Mouse (Mus musculus) kidney, embryonic 14.5 days (tissue): ENCODE results near the gene Cflar. TPM values are rescaled to one million over a fixed set of nuclear protein-coding genes. Genes with fewer than 3 reads are reported as not detected.
A peak's percentile ranks its signal among the peaks of the same experiment; 100 is the strongest.
"Not testable (repeated sequence)": the region's sequence is repeated elsewhere in the genome, so short reads cannot be mapped to it uniquely, and the experiment has no call there.

ENCODE experiments used
- ATAC-seq: fragments of 200-750 bp; cut with Nextera tagmentation; 2 replicates; pipeline ENCODE4 v1.8.0; 2017; ENCODE audit warnings: moderate number of reproducible peaks, mild to moderate bottlenecking, moderate TSS enrichment, moderate library complexity; ENCODE audit not compliant: low FRiP score, low TSS enrichment
- H3K27ac ChIP-seq: fragments of 300-500 bp; sonication (generic); 2 replicates; pipeline ENCODE4 v1.5.1; 2014; ENCODE audit warnings: low read depth, mild to moderate bottlenecking, low read length, moderate library complexity, mixed read lengths
- H3K27me3 ChIP-seq: fragments of 300-500 bp; sonication (generic); 2 replicates; pipeline ENCODE4 v1.6.1; 2014; ENCODE audit warnings: mild to moderate bottlenecking, low read length; ENCODE audit not compliant: control insufficient read depth, insufficient read depth
- H3K36me3 ChIP-seq: fragments of 300-500 bp; sonication (generic); 2 replicates; pipeline ENCODE4 v1.6.1; 2014; ENCODE audit warnings: low read length, mixed read lengths; ENCODE audit not compliant: control insufficient read depth, insufficient read depth
- H3K4me1 ChIP-seq: fragments of 300-500 bp; sonication (generic); 2 replicates; pipeline ENCODE4 v1.6.1; 2014; ENCODE audit warnings: low read length, mixed read lengths; ENCODE audit not compliant: control insufficient read depth, insufficient read depth
- H3K4me2 ChIP-seq: fragments of 300-500 bp; sonication (generic); replicated peaks from 2 replicates; pipeline ENCODE4 v1.6.1; 2014; ENCODE audit warnings: low read depth, mild to moderate bottlenecking, low read length
- H3K4me3 ChIP-seq: fragments of 300-500 bp; sonication (generic); 2 replicates; pipeline ENCODE4 v1.5.1; 2014; ENCODE audit warnings: mild to moderate bottlenecking, low read length
- H3K9ac ChIP-seq: fragments of 300-500 bp; sonication (generic); 2 replicates; pipeline ENCODE4 v1.6.1; 2014; ENCODE audit warnings: low read depth, mild to moderate bottlenecking, low read length, moderate library complexity
- H3K9me3 ChIP-seq: fragments of 300-500 bp; sonication (generic); 2 replicates; pipeline ENCODE4 v1.6.1; 2016; ENCODE audit warnings: low read length; ENCODE audit not compliant: control insufficient read depth
- WGBS: fragments of 180-500 bp; shearing (Covaris S2); extraction: QIAGEN DNeasy Blood & Tissue Kit; methylation state at CpG from one replicate; pipeline ENCODE4 v1.1.7; 2014; 5-methylcytosine and 5-hydroxymethylcytosine counted together
- polyA plus RNA-seq: library from polyadenylated mRNA; unstranded; fragments of >200 nt; fragmentation: Nextera tagmentation; extraction: Ambion mirVana; gene quantifications from 2 replicates; pipeline ENCODE4 v1.2.1, GENCODE M21; 2014

The Cflar gene
- polyA plus RNA-seq, 1 experiment from 2014 or later: 39.6 TPM

GRCm38 (mm10) chr1:58700580-58701162, 10.6 kb upstream of the Cflar start:
- not testable (repeated sequence) for ATAC-seq

GRCm38 (mm10) chr1:58710043-58710442, 1.3 kb upstream of the Cflar start:
- H3K36me3 ChIP-seq, H3K4me1 ChIP-seq, H3K9ac ChIP-seq, H3K4me2 ChIP-seq, H3K4me3 ChIP-seq, H3K27me3 ChIP-seq, ATAC-seq, H3K9me3 ChIP-seq, H3K27ac ChIP-seq: not testable (repeated sequence)
- 88% methylated on average over 1 of the region's 1 CpGs for WGBS

More at GRCm38 (mm10) chr1:58700580-58701162, 10.6 kb upstream of the Cflar start:
- H3K9ac ChIP-seq, H3K4me3 ChIP-seq, H3K4me2 ChIP-seq, H3K27me3 ChIP-seq, H3K4me1 ChIP-seq, H3K36me3 ChIP-seq, H3K9me3 ChIP-seq, H3K27ac ChIP-seq: not testable (repeated sequence)
- WGBS: 88% methylated on average over 4 of the region's 5 CpGs

GRCm38 (mm10) chr1:58710711-58711364, 470 bp upstream of the Cflar start:
- H3K27ac ChIP-seq: peak overlapping the region; percentile 100
- H3K36me3 ChIP-seq: no peaks in the 10 kb centered on the region; the same call in 1 of the 2 replicates
- WGBS: 47% methylated on average over 10 of the region's 10 CpGs
- peak overlapping the region; percentile 86 for H3K9ac ChIP-seq
- no peak for ATAC-seq
- peak overlapping the region; percentile 51 for H3K4me3 ChIP-seq
- H3K9me3 ChIP-seq: no peaks in the 10 kb centered on the region
- peaks cover 5% of the 10 kb centered on the region; the same call in 1 of the 2 replicates for H3K4me1 ChIP-seq
- H3K27me3 ChIP-seq: no peaks in the 10 kb centered on the region
- peak overlapping the region; percentile 58 for H3K4me2 ChIP-seq

- WGBS: 6% methylated on average over 13 of the region's 17 CpGs
- Histone ChIP-seq H3K4me1 (peaks cover 10% of the 10 kb centered on the region; the same call in 1 of the 2 replicates), H3K9ac (peak overlapping the region; percentile 86), H3K27me3 (no peaks in the 10 kb centered on the region), H3K4me3 (peak overlapping the region; percentile 51), H3K9me3 (no peaks in the 10 kb centered on the region), H3K4me2 (peak overlapping the region; percentile 58), H3K36me3 (peaks cover 6% of the 10 kb centered on the region; the same call in 1 of the 2 replicates), H3K27ac (peak overlapping the region; percentile 100)
- ATAC-seq: peak; percentile 83
Measured at GRCm38 (mm10) chr1:58712076-58713061, 1.1 kb downstream of the Cflar start.

- H3K4me1 ChIP-seq: peaks cover 10% of the 10 kb centered on the region; the same call in 1 of the 2 replicates
- WGBS: 5% methylated on average over 31 of the region's 31 CpGs
- ATAC-seq: no peak; the same call in 1 of the 2 replicates
- H3K4me2 ChIP-seq: peak overlapping the region; percentile 58
- peaks cover 11% of the 10 kb centered on the region; the same call in 1 of the 2 replicates for H3K36me3 ChIP-seq
- peak overlapping the region; percentile 83 for H3K27ac ChIP-seq
- H3K27me3 ChIP-seq: no peaks in the 10 kb centered on the region
- peak overlapping the region; percentile 51 for H3K4me3 ChIP-seq
- H3K9me3 ChIP-seq: no peaks in the 10 kb centered on the region
- peak overlapping the region; percentile 64 for H3K9ac ChIP-seq
Measured at GRCm38 (mm10) chr1:58713081-58713892, 2.0 kb downstream of the Cflar start.

- Histone ChIP-seq H3K4me1 (peaks cover 10% of the 10 kb centered on the region; the same call in 1 of the 2 replicates), H3K4me3 (peak overlapping the region; percentile 51), H3K27me3 (no peaks in the 10 kb centered on the region), H3K27ac (peak overlapping the region; percentile 83; the same call in 1 of the 2 replicates), H3K9me3 (no peaks in the 10 kb centered on the region), H3K36me3 (peaks cover 13% of the 10 kb centered on the region; the same call in 1 of the 2 replicates), H3K9ac (peak overlapping the region; percentile 64), H3K4me2 (peak overlapping the region; percentile 58)
- no peak for ATAC-seq
- WGBS: 42% methylated on average over 4 of the region's 4 CpGs
Measured at GRCm38 (mm10) chr1:58713893-58714231, 2.6 kb downstream of the Cflar start.

- Histone ChIP-seq H3K36me3 (peaks cover 18% of the 10 kb centered on the region; the same call in 1 of the 2 replicates), H3K4me2 (peak overlapping the region; percentile 58), H3K9me3 (no peaks in the 10 kb centered on the region), H3K27ac (no peak overlapping the region; the same call in 1 of the 2 replicates), H3K4me1 (peaks cover 10% of the 10 kb centered on the region; the same call in 1 of the 2 replicates), H3K27me3 (no peaks in the 10 kb centered on the region), H3K9ac (peak overlapping the region; percentile 64; the same call in 1 of the 2 replicates), H3K4me3 (peak overlapping the region; percentile 51)
- WGBS: 59% methylated on average over 1 of the region's 1 CpGs
- no peak for ATAC-seq
Measured at GRCm38 (mm10) chr1:58714361-58714760, 3.1 kb downstream of the Cflar start.

GRCm38 (mm10) chr1:58715536-58715935, 4.2 kb downstream of the Cflar start:
- no peak overlapping the region for H3K4me3 ChIP-seq
- H3K27ac ChIP-seq: no peak overlapping the region
- 0 out of 2 replicates have a peak overlapping the region, but pooled peaks have one; percentile 11 for H3K4me2 ChIP-seq
- no peaks in the 10 kb centered on the region for H3K27me3 ChIP-seq
- H3K4me1 ChIP-seq: peaks cover 10% of the 10 kb centered on the region; the same call in 1 of the 2 replicates
- ATAC-seq: no peak
- H3K9me3 ChIP-seq: no peaks in the 10 kb centered on the region
- H3K9ac ChIP-seq: no peak overlapping the region
- H3K36me3 ChIP-seq: peaks cover 23% of the 10 kb centered on the region; the same call in 1 of the 2 replicates
